Mouse (Mus musculus) spleen, adult 2 months (tissue): Measurements from ENCODE around the gene Rdh8.

Source experiments
- CTCF ChIP-seq: fragments of 200-500 bp; IDR thresholded peaks from 2 replicates; pipeline ENCODE4 v1.5.1; 2011; ENCODE audit warnings: mild to moderate bottlenecking, inconsistent platforms; ENCODE audit not compliant: insufficient read depth, insufficient read length, insufficient replicate concordance; ENCODE audit errors: extremely low read depth
- POLR2A ChIP-seq: fragments of 200-500 bp; IDR thresholded peaks from 2 replicates; pipeline ENCODE4 v1.6.1; 2011; ENCODE audit warnings: low read depth, low read length, inconsistent platforms

- no peak for TF ChIP-seq POLR2A
- TF ChIP-seq CTCF = no peak
These were observed 16.6 kb downstream of the Rdh8 start for GRCm38 (mm10) chr9:20834881-20835280.
